Mouse (Mus musculus) adrenal gland (tissue): ENCODE measurements around the gene Kpna7.

Experiments used
- intact Hi-C: fragments of 180-260 bp; cut with DNase I; formaldehyde crosslinking; loops from one replicate; pipeline ENCODE4 v1.15.1; 2025

The Kpna7 gene

DNA sequence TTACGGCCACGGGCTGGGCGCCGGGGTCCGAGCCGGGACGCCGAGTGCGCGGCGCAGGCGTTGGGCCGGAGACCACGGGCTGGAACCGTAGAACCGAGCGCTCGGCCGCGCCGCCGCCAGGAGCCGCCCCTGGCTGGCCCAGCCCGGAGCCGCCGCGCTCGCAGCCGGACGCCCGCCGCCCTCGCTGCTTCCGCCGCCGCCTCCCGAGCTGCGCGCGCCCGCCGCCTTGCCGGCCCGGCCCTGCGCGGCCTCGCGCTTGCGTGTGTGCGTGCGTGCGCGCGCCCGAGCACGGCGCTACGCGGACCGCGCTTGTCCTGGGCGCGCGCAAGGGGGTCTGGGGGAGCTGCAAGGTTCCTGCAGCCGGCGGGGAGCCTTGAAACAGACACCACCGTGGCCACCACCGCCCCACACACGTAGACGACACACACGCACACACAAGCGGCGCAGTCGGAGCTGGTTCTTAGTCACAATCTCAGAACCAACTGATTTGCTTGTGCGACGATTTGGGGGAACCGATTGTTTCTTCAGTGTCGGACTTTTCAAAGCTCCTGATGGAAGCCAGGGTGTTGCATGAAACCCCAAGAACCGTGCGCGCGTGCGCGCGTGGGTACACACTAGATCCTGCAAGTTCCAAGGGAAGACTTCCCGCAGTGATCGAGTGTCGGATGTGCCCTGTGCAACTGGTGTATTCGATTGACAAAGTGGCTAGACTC is 118.0 kb downstream of the Kpna7 start, which contains the start of gene Smurf1:
TSS of gene Smurf1 (minus strand) at position 209 of the 713 bp plus-strand sequence.
- intact Hi-C loops = no loop called here

- intact Hi-C loops = loop anchor here (5.0 kb wide), 1 partner anchor 68 kb away; no protein-coding TSS in a partner anchor
Observed at GRCm38 (mm10) chr5:144964872-144965638, 118.8 kb downstream of the Kpna7 start.

DNA sequence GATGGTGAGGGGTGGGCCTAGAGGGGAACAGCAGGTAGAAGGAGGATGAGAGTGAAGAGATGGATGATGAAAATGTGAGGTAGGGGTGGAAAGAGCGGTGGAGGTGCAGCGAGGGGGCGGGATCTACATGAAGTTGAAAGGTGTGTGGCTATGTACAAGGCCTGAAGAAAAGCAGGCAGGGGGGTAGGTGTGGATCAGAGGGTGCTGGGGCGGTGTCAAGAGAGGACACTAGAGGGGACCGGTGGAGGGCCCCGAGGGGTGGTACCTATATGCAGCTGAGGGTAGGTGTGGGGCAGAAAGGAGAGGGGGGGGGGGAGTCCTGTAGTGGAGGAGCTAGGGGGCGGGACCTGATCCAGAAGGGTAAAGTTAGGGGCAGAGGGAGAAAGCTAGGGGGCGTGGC is 119.4 kb downstream of the Kpna7 start:
- intact Hi-C loops = loop anchor here (5.0 kb wide), 1 partner anchor 67 kb away; no protein-coding TSS in a partner anchor

DNA sequence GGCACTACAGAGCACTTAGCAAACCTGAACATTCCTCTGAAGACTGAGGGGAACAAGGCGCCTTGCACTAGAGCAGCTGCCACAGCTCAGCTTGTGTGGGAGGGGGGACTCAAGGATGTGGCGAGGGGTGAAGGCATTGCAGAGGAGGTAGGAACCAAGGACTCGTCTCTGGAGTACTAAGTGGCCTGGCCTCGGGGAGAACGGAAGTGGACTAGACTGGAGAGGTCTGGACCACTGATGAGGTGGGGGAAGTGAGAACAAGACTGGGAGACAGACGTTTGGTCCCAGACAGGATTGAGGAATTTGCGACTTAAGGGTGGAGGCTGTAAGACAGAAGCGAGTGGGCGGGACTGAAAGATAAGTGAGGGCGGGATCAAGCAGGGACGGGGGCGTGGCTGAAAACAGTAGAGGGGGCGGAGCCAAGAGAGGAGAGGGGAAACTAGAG is 120.0 kb downstream of the Kpna7 start:
- intact Hi-C loops = loop anchor here (5.0 kb wide), 1 partner anchor 67 kb away; no protein-coding TSS in a partner anchor

DNA sequence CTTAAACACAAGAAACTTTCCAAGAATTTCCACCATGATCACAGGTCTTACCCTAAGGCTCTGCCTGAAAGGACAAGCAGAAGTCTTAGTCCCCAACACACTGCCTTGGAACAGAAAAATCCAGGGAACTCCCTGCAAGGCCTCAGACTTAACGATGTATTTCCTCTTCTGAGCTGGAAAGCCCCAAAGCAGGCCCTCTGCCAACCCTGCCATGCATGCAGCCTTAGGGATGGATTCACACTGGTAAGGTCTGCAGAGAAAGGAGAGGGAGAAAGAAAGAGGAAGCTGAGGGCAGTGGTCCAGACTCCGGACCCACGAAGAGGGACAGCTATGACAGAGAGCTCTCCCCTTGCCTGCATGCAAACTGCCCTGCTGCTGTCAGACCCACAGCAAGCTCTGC is 120.4 kb downstream of the Kpna7 start:
- intact Hi-C loops = loop anchor here (5.0 kb wide), 1 partner anchor 66 kb away; no protein-coding TSS in a partner anchor

GRCm38 (mm10) chr5:144958271-144958670 is 125.6 kb downstream of the Kpna7 start:
- intact Hi-C loops = no loop called here

- intact Hi-C loops = no loop called here
Observed at GRCm38 (mm10) chr5:144954432-144954831, 129.4 kb downstream of the Kpna7 start.

- intact Hi-C loops = no loop called here
Observed at GRCm38 (mm10) chr5:144952592-144952991, 131.2 kb downstream of the Kpna7 start.

GRCm38 (mm10) chr5:144950428-144951051 is 133.3 kb downstream of the Kpna7 start:
- intact Hi-C loops = no loop called here

DNA sequence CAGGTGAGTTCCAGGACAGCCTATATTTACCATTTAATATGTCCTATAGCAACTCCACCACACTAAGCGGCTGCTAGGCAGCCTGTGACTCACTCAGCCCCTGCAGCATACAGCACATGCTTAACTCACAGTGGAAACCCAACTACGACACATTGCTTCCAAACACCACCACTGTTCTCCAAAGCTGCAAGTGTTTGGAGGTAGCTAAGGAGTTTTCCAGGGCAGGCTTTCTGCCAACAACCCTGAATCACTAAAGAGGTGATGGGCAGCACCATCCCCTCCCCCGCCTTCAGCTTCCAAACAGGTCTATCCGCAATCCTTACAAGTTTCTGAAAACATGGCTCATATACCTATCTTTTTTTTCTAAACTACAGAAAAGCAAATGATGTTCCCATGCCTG is 134.0 kb downstream of the Kpna7 start:
- intact Hi-C loops = no loop called here

GRCm38 (mm10) chr5:144948422-144948821 is 135.4 kb downstream of the Kpna7 start:
- intact Hi-C loops = no loop called here

GRCm38 (mm10) chr5:144948002-144948401 is 135.8 kb downstream of the Kpna7 start:
- intact Hi-C loops = no loop called here

DNA sequence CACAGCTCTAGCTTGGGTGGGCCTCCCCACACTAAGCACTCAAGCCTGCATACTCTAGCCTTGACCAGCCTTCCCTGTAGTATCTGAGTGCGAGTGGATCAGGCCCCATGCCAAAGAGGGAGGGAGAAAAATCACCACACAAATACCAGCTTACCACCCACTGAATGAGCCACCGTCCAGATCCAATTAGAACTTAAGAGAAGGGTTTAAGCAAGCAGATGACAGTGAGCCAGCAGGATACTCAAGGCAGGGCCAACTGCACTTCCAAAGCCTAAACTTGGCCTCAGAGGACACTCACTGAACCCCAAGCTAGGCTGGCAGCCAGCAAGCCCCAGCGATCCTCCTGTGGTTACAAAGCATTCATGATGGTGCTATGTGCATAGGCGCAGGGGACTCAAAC is 137.8 kb downstream of the Kpna7 start:
- intact Hi-C loops = no loop called here

DNA sequence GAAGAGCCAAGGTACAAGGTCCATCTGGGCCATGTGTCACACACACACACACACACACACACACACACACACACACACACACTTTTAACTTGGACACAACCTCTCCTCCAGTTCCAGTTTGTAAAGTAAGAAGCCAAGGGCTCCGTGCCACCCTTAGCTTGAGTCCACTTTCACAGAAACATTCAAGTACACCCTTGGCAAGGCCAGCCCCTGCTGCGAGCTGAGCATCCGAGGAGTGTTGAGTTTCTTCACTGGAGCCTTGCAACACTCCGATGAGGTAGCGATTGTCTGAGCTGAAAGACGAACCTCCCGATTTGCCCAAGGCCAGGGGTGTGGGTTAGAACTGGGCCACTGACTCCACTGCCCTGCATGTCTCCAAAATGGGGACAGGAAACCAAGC is 138.9 kb downstream of the Kpna7 start:
- intact Hi-C loops = no loop called here

- intact Hi-C loops = no loop called here
Observed at GRCm38 (mm10) chr5:144944370-144944769, 139.5 kb downstream of the Kpna7 start.

DNA sequence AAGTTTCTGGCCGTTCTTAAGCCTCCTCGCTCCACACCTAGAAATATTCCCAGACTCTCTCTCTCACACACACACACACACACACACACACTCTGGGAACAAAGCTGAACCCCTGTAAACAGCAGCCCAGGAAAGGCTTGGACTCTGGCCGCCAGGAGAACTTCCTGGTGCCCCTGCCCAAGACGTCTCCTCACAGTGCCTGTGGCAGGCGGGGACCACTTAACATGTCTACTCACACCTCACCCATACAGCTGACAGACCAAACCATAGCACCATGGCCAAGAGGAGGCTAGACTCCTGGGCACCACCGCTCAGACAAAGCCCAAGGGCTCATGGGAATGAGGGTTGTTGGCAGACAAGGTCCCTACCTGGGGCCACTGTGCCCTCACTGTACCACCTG is 140.5 kb downstream of the Kpna7 start:
- intact Hi-C loops = no loop called here

DNA sequence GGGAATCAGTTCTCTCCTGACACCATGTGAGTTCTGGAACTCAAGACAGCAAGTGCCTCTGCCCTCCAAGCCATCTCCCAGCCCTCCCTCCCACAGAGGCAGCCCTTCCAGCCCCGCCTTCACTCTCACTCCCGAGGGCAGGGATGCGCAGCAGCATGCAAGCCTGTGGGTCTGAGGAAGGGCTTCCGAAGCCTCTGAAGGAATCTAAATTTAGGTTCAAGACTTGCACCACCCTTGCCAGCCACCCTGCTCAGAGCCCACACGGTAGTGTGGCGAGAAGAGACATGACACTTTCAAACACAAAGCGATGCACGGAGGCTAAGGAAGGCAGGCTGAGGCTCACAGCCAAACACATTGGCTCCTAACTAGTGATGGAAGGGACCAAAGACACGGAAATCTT is 141.4 kb downstream of the Kpna7 start:
- intact Hi-C loops = no loop called here

- intact Hi-C loops = no loop called here
Observed at GRCm38 (mm10) chr5:144940904-144941303, 142.9 kb downstream of the Kpna7 start.

DNA sequence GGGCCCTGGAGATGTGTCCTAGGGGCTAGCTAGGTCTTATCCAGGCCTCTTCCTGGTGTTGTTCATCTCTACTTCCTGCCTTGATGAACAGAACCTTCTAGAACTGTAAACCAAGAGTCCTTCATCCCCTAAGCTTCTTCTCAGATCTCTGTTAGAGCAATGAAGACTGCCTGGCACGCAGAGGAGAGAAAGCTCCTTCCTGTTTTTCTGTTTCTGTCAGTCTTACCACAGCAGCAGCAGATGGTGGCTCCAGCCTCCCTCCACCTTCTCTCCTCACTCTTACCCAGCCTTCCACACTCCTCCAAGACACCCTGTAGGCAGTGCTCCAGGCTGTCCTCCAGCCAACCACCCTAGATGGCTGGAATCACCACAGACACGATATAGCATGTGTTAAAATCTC is 146.5 kb downstream of the Kpna7 start:
- intact Hi-C loops = no loop called here
